Mouse (Mus musculus): ENCODE results near the gene Gm17359. TPM values are rescaled to one million over a fixed set of nuclear protein-coding genes. Genes with fewer than 3 reads are reported as not detected.

The Gm17359 gene
- total RNA-seq, 1 experiment: not detected

GRCm38 (mm10) chr3:79293023-79293422 is 43.4 kb upstream of the Gm17359 start:
- no peaks in the 10 kb centered on the region for H3K36me3 ChIP-seq (ENCODE audit: control insufficient read depth, insufficient read depth, low read length, poor library complexity, severe bottlenecking)
- no peak overlapping the region for H3K4me3 ChIP-seq (ENCODE audit: insufficient read depth in 1 of 2, low read depth in 1 of 2, low read length in 2 of 2, poor library complexity in 1 of 2, severe bottlenecking in 1 of 2)
- no peak overlapping the region for H3K27ac ChIP-seq (ENCODE audit: insufficient read depth, low read depth, low read length, poor library complexity, severe bottlenecking)
- H3K4me1 ChIP-seq (ENCODE audit: control insufficient read depth in 2 of 2, insufficient read depth in 2 of 2, low read length in 2 of 2, poor library complexity in 1 of 2): no peaks in the 10 kb centered on the region
- in situ Hi-C loops (cut with MboI; ENCODE audit: low sequenced_read_pairs in 2 of 2, unreplicated experiment in 2 of 2): no loop called here
- no peaks in the 10 kb centered on the region for H3K9me3 ChIP-seq (ENCODE audit: control insufficient read depth, insufficient read depth, low read depth, low read length)
- no peak for TF ChIP-seq ZNF384 (IDR thresholded peaks at IDR 0.05; ENCODE audit: low read depth, low read length)
- TF ChIP-seq HCFC1 (IDR thresholded peaks at IDR 0.05; ENCODE audit: borderline replicate concordance, insufficient read depth, low read length): no peak
- DNase-seq (ENCODE audit: low read depth, low spot score): no peak
- H3K9ac ChIP-seq (ENCODE audit: insufficient read depth, low read depth, low read length, poor library complexity, severe bottlenecking): no peak overlapping the region

DNA sequence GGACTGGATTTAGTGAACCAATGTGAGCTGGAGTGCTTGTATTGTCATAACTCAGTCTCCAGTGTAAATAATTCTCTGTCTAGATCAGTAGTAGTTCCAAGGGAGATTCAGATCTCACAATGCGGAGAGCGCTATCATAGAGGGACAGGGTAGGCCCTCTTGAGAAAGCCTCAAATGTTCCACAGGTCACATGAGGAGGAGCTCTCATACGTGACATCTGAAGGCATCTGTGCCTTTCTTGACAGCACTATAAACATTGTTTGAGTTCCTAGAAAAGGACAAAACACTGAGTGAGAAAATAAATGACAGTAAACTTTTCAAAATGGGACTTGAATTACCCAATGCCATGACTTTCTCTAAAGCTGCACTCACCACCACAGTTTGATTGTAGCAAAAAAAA is 41.8 kb upstream of the Gm17359 start:
- DNase-seq (ENCODE audit: low read depth, low spot score): no peak
- TF ChIP-seq HCFC1 (IDR thresholded peaks at IDR 0.05; ENCODE audit: borderline replicate concordance, insufficient read depth, low read length) (no peak), CHD2 (IDR thresholded peaks at IDR 0.05; ENCODE audit: low read depth, low read length) (no peak)
- H3K4me3 ChIP-seq (ENCODE audit: insufficient read depth in 1 of 2, low read depth in 1 of 2, low read length in 2 of 2, poor library complexity in 1 of 2, severe bottlenecking in 1 of 2): no peak overlapping the region
- no peak overlapping the region for H3K27ac ChIP-seq (ENCODE audit: insufficient read depth, low read depth, low read length, poor library complexity, severe bottlenecking)
- no peaks in the 10 kb centered on the region for H3K4me1 ChIP-seq (ENCODE audit: control insufficient read depth in 2 of 2, insufficient read depth in 2 of 2, low read length in 2 of 2, poor library complexity in 1 of 2)
- in situ Hi-C loops (cut with MboI; ENCODE audit: low sequenced_read_pairs in 2 of 2, unreplicated experiment in 2 of 2): no loop called here
- H3K36me3 ChIP-seq (ENCODE audit: control insufficient read depth, insufficient read depth, low read length, poor library complexity, severe bottlenecking): no peaks in the 10 kb centered on the region
- H3K9me3 ChIP-seq (ENCODE audit: control insufficient read depth, insufficient read depth, low read depth, low read length): no peaks in the 10 kb centered on the region
- no peak overlapping the region for H3K9ac ChIP-seq (ENCODE audit: insufficient read depth, low read depth, low read length, poor library complexity, severe bottlenecking)

- H3K9me3 ChIP-seq (ENCODE audit: control insufficient read depth, insufficient read depth, low read depth, low read length): no peaks in the 10 kb centered on the region
- no peak overlapping the region for H3K4me3 ChIP-seq (ENCODE audit: insufficient read depth in 1 of 2, low read depth in 1 of 2, low read length in 2 of 2, poor library complexity in 1 of 2, severe bottlenecking in 1 of 2)
- no peaks in the 10 kb centered on the region for H3K36me3 ChIP-seq (ENCODE audit: control insufficient read depth, insufficient read depth, low read length, poor library complexity, severe bottlenecking)
- H3K9ac ChIP-seq (ENCODE audit: insufficient read depth, low read depth, low read length, poor library complexity, severe bottlenecking): no peak overlapping the region
- H3K4me1 ChIP-seq (ENCODE audit: control insufficient read depth in 2 of 2, insufficient read depth in 2 of 2, low read length in 2 of 2, poor library complexity in 1 of 2): no peaks in the 10 kb centered on the region
- no peak for DNase-seq (ENCODE audit: low read depth, low spot score)
- no peak overlapping the region for H3K27ac ChIP-seq (ENCODE audit: insufficient read depth, low read depth, low read length, poor library complexity, severe bottlenecking)
- no peak for TF ChIP-seq ZNF384 (IDR thresholded peaks at IDR 0.05; ENCODE audit: low read depth, low read length)
- in situ Hi-C loops (cut with MboI; ENCODE audit: low sequenced_read_pairs in 2 of 2, unreplicated experiment in 2 of 2): no loop called here
Measured at GRCm38 (mm10) chr3:79296049-79296448, 40.4 kb upstream of the Gm17359 start.

DNA sequence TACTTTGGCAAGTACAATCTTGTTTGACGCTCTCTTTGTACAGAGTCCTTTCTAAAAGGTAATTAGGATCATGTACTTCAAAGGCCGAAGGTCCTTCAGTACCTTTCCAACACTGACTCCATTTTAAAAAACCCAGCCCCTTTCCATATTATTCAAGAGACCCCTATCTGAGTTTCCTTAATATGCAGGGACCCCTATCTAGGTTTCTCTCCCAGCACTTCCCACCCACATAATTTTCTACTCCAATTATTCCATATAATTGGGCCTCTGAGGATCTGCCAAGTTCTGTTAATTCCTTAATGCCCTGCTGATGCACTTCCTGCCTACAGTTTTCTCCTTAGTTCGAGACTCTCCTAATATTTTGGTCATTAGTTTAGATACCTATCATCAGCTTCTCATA is 39.9 kb upstream of the Gm17359 start:
- H3K36me3 ChIP-seq (ENCODE audit: control insufficient read depth, insufficient read depth, low read length, poor library complexity, severe bottlenecking): no peaks in the 10 kb centered on the region
- H3K27ac ChIP-seq (ENCODE audit: insufficient read depth, low read depth, low read length, poor library complexity, severe bottlenecking): no peak overlapping the region
- H3K4me1 ChIP-seq (ENCODE audit: control insufficient read depth in 2 of 2, insufficient read depth in 2 of 2, low read length in 2 of 2, poor library complexity in 1 of 2): no peaks in the 10 kb centered on the region
- no peak overlapping the region for H3K4me3 ChIP-seq (ENCODE audit: insufficient read depth in 1 of 2, low read depth in 1 of 2, low read length in 2 of 2, poor library complexity in 1 of 2, severe bottlenecking in 1 of 2)
- TF ChIP-seq ZNF384 (IDR thresholded peaks at IDR 0.05; ENCODE audit: low read depth, low read length): no peak
- TF ChIP-seq ZC3H11A (IDR thresholded peaks at IDR 0.05; ENCODE audit: borderline replicate concordance, low read depth, low read length): no peak
- no peak for TF ChIP-seq HCFC1 (IDR thresholded peaks at IDR 0.05; ENCODE audit: borderline replicate concordance, insufficient read depth, low read length)
- TF ChIP-seq CHD2 (IDR thresholded peaks at IDR 0.05; ENCODE audit: low read depth, low read length): no peak
- no peak for TF ChIP-seq MAFK (IDR thresholded peaks at IDR 0.05; ENCODE audit: insufficient read depth, low read depth, low read length)
- in situ Hi-C loops (cut with MboI; ENCODE audit: low sequenced_read_pairs in 2 of 2, unreplicated experiment in 2 of 2): no loop called here
- no peaks in the 10 kb centered on the region for H3K9me3 ChIP-seq (ENCODE audit: control insufficient read depth, insufficient read depth, low read depth, low read length)
- DNase-seq (ENCODE audit: low read depth, low spot score): no peak
- H3K9ac ChIP-seq (ENCODE audit: insufficient read depth, low read depth, low read length, poor library complexity, severe bottlenecking): no peak overlapping the region

GRCm38 (mm10) chr3:79297281-79297680 is 39.2 kb upstream of the Gm17359 start:
- Histone ChIP-seq H3K9me3 (ENCODE audit: control insufficient read depth, insufficient read depth, low read depth, low read length) (no peaks in the 10 kb centered on the region), H3K4me1 (ENCODE audit: control insufficient read depth in 2 of 2, insufficient read depth in 2 of 2, low read length in 2 of 2, poor library complexity in 1 of 2) (no peaks in the 10 kb centered on the region), H3K9ac (ENCODE audit: insufficient read depth, low read depth, low read length, poor library complexity, severe bottlenecking) (no peak overlapping the region), H3K36me3 (ENCODE audit: control insufficient read depth, insufficient read depth, low read length, poor library complexity, severe bottlenecking) (no peaks in the 10 kb centered on the region), H3K4me3 (ENCODE audit: insufficient read depth in 1 of 2, low read depth in 1 of 2, low read length in 2 of 2, poor library complexity in 1 of 2, severe bottlenecking in 1 of 2) (no peak overlapping the region), H3K27ac (ENCODE audit: insufficient read depth, low read depth, low read length, poor library complexity, severe bottlenecking) (no peak overlapping the region)
- TF ChIP-seq CHD2 (IDR thresholded peaks at IDR 0.05; ENCODE audit: low read depth, low read length) (no peak), HCFC1 (IDR thresholded peaks at IDR 0.05; ENCODE audit: borderline replicate concordance, insufficient read depth, low read length) (no peak), MAFK (IDR thresholded peaks at IDR 0.05; ENCODE audit: insufficient read depth, low read depth, low read length) (no peak), ZC3H11A (IDR thresholded peaks at IDR 0.05; ENCODE audit: borderline replicate concordance, low read depth, low read length) (no peak), ZNF384 (IDR thresholded peaks at IDR 0.05; ENCODE audit: low read depth, low read length) (no peak)
- DNase-seq (ENCODE audit: low read depth, low spot score): no peak
- in situ Hi-C loops (cut with MboI; ENCODE audit: low sequenced_read_pairs in 2 of 2, unreplicated experiment in 2 of 2): no loop called here
